8 mouse cellular contexts compared by ENCODE assay signal in genomic region chr5:137533117-137533827, GRCm38 (mm10). TPM values are rescaled to one million over a fixed set of nuclear protein-coding genes. Genes with fewer than 3 reads are reported as not detected.
DNase-seq lines count a peak whose midpoint lies in the region; ATAC-seq lines count a peak whose summit lies in the region.

TSS of gene Epo (minus strand) at chr5:137533242.
TSS of gene Gnb2 (minus strand) at chr5:137533510.

- peak; percentile 99 for DNase-seq in adipocyte (ENCODE audit: low spot score)
- peak; percentile 98 for DNase-seq in embryo, embryonic 10 days (ENCODE audit: low spot score)
- DNase-seq in gastrocnemius, postnatal 10 days: peak; percentile 98
- peak; percentile 99 for DNase-seq in induced T-regulatory cell, adult 2 months (ENCODE audit: low read depth)
- peak; percentile 90 to 97 for DNase-seq in left cerebral cortex, adult 9 months (ENCODE audit: low spot score in 2 of 2)
- peak; percentile 98 for DNase-seq in right cerebral cortex, postnatal 14 days
- peak; percentile 97 to 99 for DNase-seq in urinary bladder, postnatal 36 days (ENCODE audit: low spot score in 2 of 2)

- ATAC-seq in megakaryocyte progenitor cell, adult 5-6 weeks (replicated peaks; ENCODE audit: poor library complexity): peak; percentile 81

RNA-seq across cellular contexts. Expression of gene Epo, which starts in this region (rescaled TPM):
- total RNA-seq in gastrocnemius, postnatal 10 days (2021): not detected
- not detected in 2 replicates for total RNA-seq in megakaryocyte progenitor cell, adult 5-6 weeks (2015)
- total RNA-seq in megakaryocyte progenitor cell, adult 5-6 weeks (2017): not detected in 2 replicates

RNA-seq across cellular contexts. Expression of gene Gnb2, which starts in this region (rescaled TPM):
- 100 to 1,000 TPM; 301 to 324 TPM for total RNA-seq in gastrocnemius, postnatal 10 days (2021)
- total RNA-seq in megakaryocyte progenitor cell, adult 5-6 weeks (2015): 193 and 223 TPM in 2 replicates
- total RNA-seq in megakaryocyte progenitor cell, adult 5-6 weeks (2017): 187 and 251 TPM in 2 replicates

Comparison
In these comparisons a context has a peak if more than half of its experiments do, and no peak if none do; other contexts are left out.
1. Peak in every context shown above with its lines: DNase-seq and ATAC-seq.